Mouse (Mus musculus): ENCODE results near the gene Tmem63a.

DNA sequence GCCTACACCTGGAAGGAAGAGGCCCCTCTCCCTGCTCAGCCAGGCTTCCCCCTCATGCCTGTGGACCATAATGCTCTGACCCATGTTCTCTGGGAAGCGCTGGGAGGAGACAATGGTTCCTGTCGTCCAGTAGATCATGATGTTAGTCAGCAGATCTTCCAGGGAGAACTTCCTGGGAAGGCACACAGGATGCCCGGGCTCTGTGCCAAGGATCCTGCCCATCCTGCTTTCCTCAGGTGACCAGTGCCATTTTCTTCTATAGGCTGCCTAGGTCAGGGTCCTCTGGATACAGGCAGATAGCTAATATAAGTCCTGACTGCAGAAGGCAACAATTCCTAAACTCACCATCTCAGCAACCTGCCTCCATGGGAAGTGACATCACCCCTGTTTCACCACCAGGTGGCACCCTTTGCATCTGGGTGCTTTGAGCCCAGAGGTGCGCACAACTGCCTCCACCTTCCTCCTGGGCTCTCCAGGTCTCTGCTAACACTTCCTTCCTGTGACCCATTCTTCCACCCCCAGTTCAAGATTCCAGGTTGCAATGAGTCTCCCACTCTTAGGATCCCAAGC lies 34.1 kb downstream of the Tmem63a start:
- 0 out of 2 replicates have a peak, but pooled peaks have one; percentile 19 for TF ChIP-seq CTCF (IDR thresholded peaks at IDR 0.05; ENCODE audit: insufficient read depth, low read depth, low read length)
- no peak for TF ChIP-seq POLR2A (IDR thresholded peaks at IDR 0.05; ENCODE audit: insufficient read depth, low read depth, low read length)
